Mouse (Mus musculus) c-Kit-positive CD71-positive TER-119-negative erythroid progenitor cells, embryonic 14.5 days (primary cell): ENCODE measurements around the gene Vat1.
"Not testable (repeated sequence)": the region's sequence is repeated elsewhere in the genome, so short reads cannot be mapped to it uniquely, and the experiment has no call there.

Source experiments
- DNase-seq: peaks from one replicate; pipeline ENCODE4 v3.0.0-alpha.2; 2013; ENCODE audit warnings: low read depth

Vat1 gene

GRCm38 (mm10) chr11:101465869-101466551, at the start of gene Vat1:
TSS of gene Vat1 (minus strand) at chr11:101466230.
- DNase-seq: no peak

- no peak for DNase-seq
Observed at GRCm38 (mm10) chr11:101507090-101507489, 41.1 kb upstream of the Vat1 start.

GRCm38 (mm10) chr11:101506269-101506780, 40.3 kb upstream of the Vat1 start:
- no peak for DNase-seq

GRCm38 (mm10) chr11:101486126-101486525, 20.1 kb upstream of the Vat1 start:
- no peak for DNase-seq

- DNase-seq: peak; percentile 78
Observed at GRCm38 (mm10) chr11:101485509-101486028, 19.5 kb upstream of the Vat1 start.

GRCm38 (mm10) chr11:101484814-101485213, 18.8 kb upstream of the Vat1 start:
- no peak for DNase-seq

GRCm38 (mm10) chr11:101484245-101484644, 18.2 kb upstream of the Vat1 start:
- no peak for DNase-seq

- no peak for DNase-seq
Observed at GRCm38 (mm10) chr11:101483804-101484203, 17.8 kb upstream of the Vat1 start.

GRCm38 (mm10) chr11:101480912-101481311, 14.9 kb upstream of the Vat1 start:
- no peak for DNase-seq

- DNase-seq: no peak
Observed at GRCm38 (mm10) chr11:101479171-101479635, 13.2 kb upstream of the Vat1 start.

GRCm38 (mm10) chr11:101477552-101478211, 11.7 kb upstream of the Vat1 start:
- DNase-seq: no peak

GRCm38 (mm10) chr11:101477194-101477551, 11.1 kb upstream of the Vat1 start:
- DNase-seq: no peak

GRCm38 (mm10) chr11:101476361-101476760, 10.3 kb upstream of the Vat1 start:
- DNase-seq: not testable (repeated sequence)

- DNase-seq: no peak
Observed at GRCm38 (mm10) chr11:101474298-101474697, 8.3 kb upstream of the Vat1 start.

- not testable (repeated sequence) for DNase-seq
Observed at GRCm38 (mm10) chr11:101473686-101474085, 7.7 kb upstream of the Vat1 start.

GRCm38 (mm10) chr11:101472336-101472735, 6.3 kb upstream of the Vat1 start:
- DNase-seq: no peak

GRCm38 (mm10) chr11:101471926-101472325, 5.9 kb upstream of the Vat1 start:
- DNase-seq: no peak

- DNase-seq: no peak
Observed at GRCm38 (mm10) chr11:101470206-101470605, 4.2 kb upstream of the Vat1 start.

GRCm38 (mm10) chr11:101469155-101469554, 3.1 kb upstream of the Vat1 start:
- DNase-seq: no peak

- DNase-seq: no peak
Observed at GRCm38 (mm10) chr11:101468731-101469130, 2.7 kb upstream of the Vat1 start.

GRCm38 (mm10) chr11:101468263-101468688, 2.2 kb upstream of the Vat1 start:
- DNase-seq: no peak

GRCm38 (mm10) chr11:101467477-101468262, 1.6 kb upstream of the Vat1 start:
- DNase-seq: no peak
